Mouse (Mus musculus): ENCODE measurements around the gene Spag16. TPM values are rescaled to one million over a fixed set of nuclear protein-coding genes. Genes with fewer than 3 reads are reported as not detected.

Gene Spag16
- total RNA-seq, 4 experiments from 2014 or later, result not detected

GRCm38 (mm10) chr1:70442209-70443080, 615.7 kb downstream of the Spag16 start:
- DNase-seq (ENCODE audit: low spot score in 2 of 2), result no peak

- DNase-seq (ENCODE audit: low spot score in 2 of 2), result no peak
These were observed 653.1 kb downstream of the Spag16 start for GRCm38 (mm10) chr1:70479864-70480263.

- no peak for DNase-seq (ENCODE audit: low spot score in 2 of 2)
These were observed 692.1 kb downstream of the Spag16 start for GRCm38 (mm10) chr1:70518918-70519317.

GRCm38 (mm10) chr1:70527134-70527533, 700.4 kb downstream of the Spag16 start:
- DNase-seq (ENCODE audit: low spot score in 2 of 2), result no peak

GRCm38 (mm10) chr1:70529771-70530170, 703.0 kb downstream of the Spag16 start:
- DNase-seq (ENCODE audit: low spot score in 2 of 2), result peak in 1 of 2 experiments; percentile 43

- DNase-seq (ENCODE audit: low spot score in 2 of 2), result no peak
These were observed 725.1 kb downstream of the Spag16 start for GRCm38 (mm10) chr1:70551839-70552238.

- no peak for DNase-seq (ENCODE audit: low spot score in 2 of 2)
These were observed 795.0 kb downstream of the Spag16 start for GRCm38 (mm10) chr1:70621805-70622204.

- DNase-seq (ENCODE audit: low spot score in 2 of 2), result no peak
These were observed 798.2 kb downstream of the Spag16 start for GRCm38 (mm10) chr1:70624803-70625460.

GRCm38 (mm10) chr1:70652719-70653118, 825.9 kb downstream of the Spag16 start:
- no peak for DNase-seq (ENCODE audit: low spot score in 2 of 2)

GRCm38 (mm10) chr1:70692529-70692928, 865.8 kb downstream of the Spag16 start:
- no peak for DNase-seq (ENCODE audit: low spot score in 2 of 2)

GRCm38 (mm10) chr1:70700270-70700669, 873.5 kb downstream of the Spag16 start:
- DNase-seq (ENCODE audit: low spot score in 2 of 2), result no peak

GRCm38 (mm10) chr1:70703934-70704333, 877.2 kb downstream of the Spag16 start:
- no peak for DNase-seq (ENCODE audit: low spot score in 2 of 2)

GRCm38 (mm10) chr1:70705821-70706220, 879.1 kb downstream of the Spag16 start:
- DNase-seq (ENCODE audit: low spot score in 2 of 2), result no peak

GRCm38 (mm10) chr1:70725045-70725444, 898.3 kb downstream of the Spag16 start:
- DNase-seq (ENCODE audit: low spot score in 2 of 2), result no peak

- no peak for DNase-seq (ENCODE audit: low spot score in 2 of 2)
These were observed 898.9 kb downstream of the Spag16 start, which contains the start of gene Vwc2l for GRCm38 (mm10) chr1:70725655-70726066. Vwc2l (plus strand) TSS chr1:70725715.

Other genes starting within 250 kb of the Spag16 start
- 10 to 100 TPM; 16.9 to 23.0 (median 20.5) TPM for gene Ikzf2, start 139.7 kb upstream of the Spag16 start, total RNA-seq (2022)